Mouse (Mus musculus): Measurements from ENCODE around the gene Tom1l1.

DNA sequence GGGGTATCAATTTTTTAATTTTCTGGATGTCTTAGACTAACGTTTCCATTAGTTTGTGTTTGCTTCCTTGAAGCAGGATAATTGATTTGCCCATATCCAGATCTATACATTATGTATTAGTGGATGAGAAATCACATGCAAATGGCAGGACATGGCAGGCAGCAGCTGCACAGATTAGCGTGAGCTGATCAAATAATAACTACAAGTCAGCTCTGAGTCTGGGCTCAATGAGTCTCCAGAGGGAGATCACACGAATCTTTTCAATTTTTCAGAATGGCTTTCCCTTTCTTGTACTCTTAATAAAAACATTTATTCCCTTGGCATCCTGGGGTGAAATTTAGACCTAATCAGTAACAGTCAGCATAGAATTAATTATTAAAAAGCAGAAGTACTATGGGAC lies 34.1 kb upstream of the Tom1l1 start:
- no peak for TF ChIP-seq CTCF (IDR thresholded peaks at IDR 0.05; ENCODE audit: control insufficient read depth, insufficient read depth, low read length)
- TF ChIP-seq POLR2A (IDR thresholded peaks at IDR 0.05; ENCODE audit: borderline replicate concordance, control insufficient read depth, low read depth, low read length): no peak

Measured in bone marrow, adult 2 months (tissue).